16 mouse cellular contexts compared by ENCODE assay signal in genomic region chr4:98002206-98002605, GRCm38 (mm10).
DNase-seq lines count a peak whose midpoint lies in the region; ATAC-seq and TF ChIP-seq lines count a peak whose summit lies in the region.
"Had no signal": no experiment of that assay in that cellular context is flagged by ENCODE, and none has a peak within 500 bp of the region (broad histone marks: within the 10 kb centered on the region; RNA-seq: fewer than 3 reads in every experiment).

No protein-coding gene starts in this region.

- no peak overlapping the region for H3K4me3 ChIP-seq in intestine, embryonic 14.5 days (ENCODE audit: low read depth, low read length)
- H3K4me3 ChIP-seq in intestine, embryonic 16.5 days (ENCODE audit: low read length), result no peak overlapping the region
- H3K4me3 ChIP-seq in heart, postnatal 0 days (ENCODE audit: low read depth, low read length), result no peak overlapping the region
- H3K4me3 ChIP-seq: embryonic facial prominence, embryonic 12.5 days; layer of hippocampus, adult 2 months; midbrain, embryonic 15.5 days; neural tube, embryonic 12.5 days had no signal

- no peaks in the 10 kb centered on the region for H3K9me3 ChIP-seq in intestine, embryonic 14.5 days (ENCODE audit: control insufficient read depth, low read length)
- H3K9me3 ChIP-seq in intestine, embryonic 16.5 days (ENCODE audit: control insufficient read depth, low read length), result no peaks in the 10 kb centered on the region
- no peaks in the 10 kb centered on the region for H3K9me3 ChIP-seq in heart, postnatal 0 days (replicated peaks; ENCODE audit: control insufficient read depth, low read length)
- H3K9me3 ChIP-seq: embryonic facial prominence, embryonic 12.5 days; midbrain, embryonic 15.5 days; neural tube, embryonic 12.5 days had no signal

- H3K36me3 ChIP-seq in intestine, embryonic 14.5 days (ENCODE audit: control insufficient read depth, insufficient read depth, low read length), result no peaks in the 10 kb centered on the region; the same call in 1 of the 2 replicates
- no peaks in the 10 kb centered on the region for H3K36me3 ChIP-seq in intestine, embryonic 16.5 days (ENCODE audit: control insufficient read depth, insufficient read depth, low read length)
- 0 out of 2 replicates have a peak, but pooled peaks cover 5% of the 10 kb centered on the region for H3K36me3 ChIP-seq in heart, postnatal 0 days (replicated peaks; ENCODE audit: control insufficient read depth, insufficient read depth, low read length)
- H3K36me3 ChIP-seq: midbrain, embryonic 15.5 days had no signal

- no peaks in the 10 kb centered on the region for H3K27me3 ChIP-seq in intestine, embryonic 14.5 days (replicated peaks; ENCODE audit: control insufficient read depth, insufficient read depth, low read length)
- H3K27me3 ChIP-seq in intestine, embryonic 16.5 days (replicated peaks; ENCODE audit: control insufficient read depth, insufficient read depth, low read length), result no peaks in the 10 kb centered on the region
- no peaks in the 10 kb centered on the region for H3K27me3 ChIP-seq in heart, postnatal 0 days (ENCODE audit: control insufficient read depth, insufficient read depth, low read length)
- H3K27me3 ChIP-seq: embryonic facial prominence, embryonic 12.5 days; midbrain, embryonic 15.5 days; neural tube, embryonic 12.5 days had no signal

- WGBS in intestine, embryonic 14.5 days, result 54% methylated on average over 5 of the region's 5 CpGs
- 56% methylated on average over 5 of the region's 5 CpGs for WGBS in intestine, embryonic 16.5 days
- 39% methylated on average over 5 of the region's 5 CpGs for WGBS in heart, postnatal 0 days

- no peak for TF ChIP-seq CTCF in heart, postnatal 0 days (IDR thresholded peaks at IDR 0.05; ENCODE audit: low read depth)

- H3K27ac ChIP-seq in intestine, embryonic 14.5 days (ENCODE audit: low read depth), result peak overlapping the region; percentile 96; the same call in 1 of the 2 replicates
- H3K27ac ChIP-seq in intestine, embryonic 16.5 days (ENCODE audit: low read length), result no peak overlapping the region
- H3K27ac ChIP-seq in heart, postnatal 0 days (ENCODE audit: low read depth), result peak overlapping the region; percentile 88
- H3K27ac ChIP-seq: embryonic facial prominence, embryonic 12.5 days; layer of hippocampus, adult 2 months; midbrain, embryonic 15.5 days; neural tube, embryonic 12.5 days had no signal

- no peak for ATAC-seq in intestine, embryonic 14.5 days (replicated peaks; ENCODE audit: low FRiP score, low TSS enrichment, low read depth)
- ATAC-seq in intestine, embryonic 16.5 days, result no peak
- no peak for ATAC-seq in heart, postnatal 0 days (ENCODE audit: insufficient read depth, low read depth)
- ATAC-seq: midbrain, embryonic 15.5 days had no signal

- H3K9ac ChIP-seq in intestine, embryonic 14.5 days (ENCODE audit: low read length), result no peak overlapping the region
- H3K9ac ChIP-seq in intestine, embryonic 16.5 days (ENCODE audit: low read depth, low read length), result no peak overlapping the region
- no peak overlapping the region for H3K9ac ChIP-seq in heart, postnatal 0 days (replicated peaks; ENCODE audit: low read depth, low read length)
- H3K9ac ChIP-seq: embryonic facial prominence, embryonic 12.5 days; midbrain, embryonic 15.5 days; neural tube, embryonic 12.5 days had no signal

- intact Hi-C loops in gastrocnemius, postnatal 36 days (cut with DNase I), result loop anchor here (5.0 to 10.0 kb wide), 3 partner anchors 103 to 225 kb away; partner anchors contain the start of gene E130114P18Rik

- peaks cover 37% of the 10 kb centered on the region for H3K4me1 ChIP-seq in intestine, embryonic 14.5 days (replicated peaks; ENCODE audit: control insufficient read depth, insufficient read depth, low read length)
- peaks cover 30% of the 10 kb centered on the region for H3K4me1 ChIP-seq in intestine, embryonic 16.5 days (ENCODE audit: control insufficient read depth, insufficient read depth, low read length)
- H3K4me1 ChIP-seq in heart, postnatal 0 days (ENCODE audit: control insufficient read depth, insufficient read depth), result peaks cover 38% of the 10 kb centered on the region

- H3K4me2 ChIP-seq in intestine, embryonic 14.5 days (ENCODE audit: low read length), result no peak overlapping the region
- H3K4me2 ChIP-seq in intestine, embryonic 16.5 days (ENCODE audit: low read depth, low read length), result no peak overlapping the region
- no peak overlapping the region for H3K4me2 ChIP-seq in heart, postnatal 0 days (ENCODE audit: low read depth, low read length)
- H3K4me2 ChIP-seq: embryonic facial prominence, embryonic 12.5 days; midbrain, embryonic 15.5 days; neural tube, embryonic 12.5 days had no signal

- DNase-seq in gastrocnemius, adult 18-20 months (ENCODE audit: low spot score), result peak; percentile 21
- no peak for DNase-seq in gastrocnemius, postnatal 36 days
- DNase-seq in intestine, embryonic 14.5 days (ENCODE audit: low spot score), result no peak
- DNase-seq in adrenal gland, postnatal 36 days, result peak; percentile 31 to 46
- DNase-seq in heart, postnatal 0 days (ENCODE audit: low spot score), result no peak
- DNase-seq in right cerebral cortex, postnatal 14 days, result no peak
- no peak for DNase-seq in right cerebral cortex, postnatal 36 days (ENCODE audit: low spot score in 2 of 2)
- DNase-seq: cerebellum, postnatal 25 days; gastrocnemius, postnatal 25 days; kidney, adult 8-10 months; right cerebral cortex, postnatal 25 days had no signal

- no peak for TF ChIP-seq EP300 in heart, postnatal 0 days (IDR thresholded peaks at IDR 0.05; ENCODE audit: low read depth)

Comparison
In these comparisons a context has a peak if more than half of its experiments do, and no peak if none do; other contexts are left out.
1. DNase-seq: peak in gastrocnemius, adult 18-20 months (single experiment) and adrenal gland, postnatal 36 days (2 of 2); none in gastrocnemius, postnatal 36 days (0 of 2), intestine, embryonic 14.5 days (single experiment), heart, postnatal 0 days (single experiment), right cerebral cortex, postnatal 14 days (single experiment) and right cerebral cortex, postnatal 36 days (0 of 2).